Mouse (Mus musculus) urinary bladder, postnatal 10 days (tissue): ENCODE results near the gene Lyzl6.
"Not testable (repeated sequence)": the region's sequence is repeated elsewhere in the genome, so short reads cannot be mapped to it uniquely, and the experiment has no call there.

Source experiments
- DNase-seq: peaks from one replicate; pipeline ENCODE4 v3.0.0; 2022; ENCODE audit warnings: low spot score

Lyzl6 gene

GRCm38 (mm10) chr11:103638790-103639189 lies at the start of gene Lyzl6:
TSS of gene Lyzl6 (minus strand) at chr11:103638890.
- no peak for DNase-seq

GRCm38 (mm10) chr11:103686706-103687105 lies 48.0 kb upstream of the Lyzl6 start:
- no peak for DNase-seq

DNA sequence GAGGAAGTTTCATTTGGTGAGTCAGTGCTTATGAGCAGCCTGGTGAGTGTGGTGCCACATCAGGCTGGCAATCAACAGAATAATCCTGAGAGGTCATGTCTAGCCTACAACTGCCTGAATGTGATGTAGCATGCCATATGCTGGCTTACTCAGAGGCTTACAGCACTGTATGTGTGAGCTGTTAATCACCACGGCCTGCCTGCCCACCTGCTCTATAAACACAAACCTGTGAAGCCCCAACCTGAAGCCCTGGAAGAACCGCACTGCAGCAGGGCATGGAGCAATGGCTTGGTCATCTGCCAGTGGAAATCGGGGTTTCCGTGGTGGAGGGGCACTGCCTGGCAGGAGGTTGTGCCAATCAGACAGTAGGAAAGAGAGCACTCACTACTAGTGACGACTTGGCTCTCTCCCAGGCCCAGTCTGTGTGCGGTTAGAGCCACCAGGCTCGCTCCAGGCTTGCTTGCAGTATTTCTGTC lies 46.6 kb upstream of the Lyzl6 start:
- no peak for DNase-seq

GRCm38 (mm10) chr11:103683667-103684334 lies 45.1 kb upstream of the Lyzl6 start:
- no peak for DNase-seq

DNA sequence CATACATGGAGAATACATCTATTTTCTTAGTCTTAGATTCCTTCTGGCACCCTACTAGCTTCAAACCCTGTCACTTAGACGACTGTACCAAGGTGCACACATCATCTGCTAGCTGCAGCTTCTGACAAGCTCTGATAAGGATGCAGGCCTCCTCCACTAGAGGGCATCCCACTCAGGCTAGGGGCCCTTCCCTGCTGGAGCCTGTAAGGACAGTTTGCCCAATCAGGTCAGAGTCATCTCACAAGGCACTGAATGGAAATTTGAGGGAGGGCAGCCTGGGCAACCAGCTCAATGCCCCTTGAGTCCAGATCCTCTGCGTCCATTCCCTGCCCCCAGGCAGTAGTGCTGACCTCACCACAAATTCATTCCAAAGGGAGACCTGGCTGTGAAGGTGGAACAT lies 38.4 kb upstream of the Lyzl6 start:
- not testable (repeated sequence) for DNase-seq

GRCm38 (mm10) chr11:103675556-103675955 lies 36.9 kb upstream of the Lyzl6 start:
- no peak for DNase-seq

GRCm38 (mm10) chr11:103666907-103667426 lies 28.3 kb upstream of the Lyzl6 start:
- DNase-seq, result no peak

DNA sequence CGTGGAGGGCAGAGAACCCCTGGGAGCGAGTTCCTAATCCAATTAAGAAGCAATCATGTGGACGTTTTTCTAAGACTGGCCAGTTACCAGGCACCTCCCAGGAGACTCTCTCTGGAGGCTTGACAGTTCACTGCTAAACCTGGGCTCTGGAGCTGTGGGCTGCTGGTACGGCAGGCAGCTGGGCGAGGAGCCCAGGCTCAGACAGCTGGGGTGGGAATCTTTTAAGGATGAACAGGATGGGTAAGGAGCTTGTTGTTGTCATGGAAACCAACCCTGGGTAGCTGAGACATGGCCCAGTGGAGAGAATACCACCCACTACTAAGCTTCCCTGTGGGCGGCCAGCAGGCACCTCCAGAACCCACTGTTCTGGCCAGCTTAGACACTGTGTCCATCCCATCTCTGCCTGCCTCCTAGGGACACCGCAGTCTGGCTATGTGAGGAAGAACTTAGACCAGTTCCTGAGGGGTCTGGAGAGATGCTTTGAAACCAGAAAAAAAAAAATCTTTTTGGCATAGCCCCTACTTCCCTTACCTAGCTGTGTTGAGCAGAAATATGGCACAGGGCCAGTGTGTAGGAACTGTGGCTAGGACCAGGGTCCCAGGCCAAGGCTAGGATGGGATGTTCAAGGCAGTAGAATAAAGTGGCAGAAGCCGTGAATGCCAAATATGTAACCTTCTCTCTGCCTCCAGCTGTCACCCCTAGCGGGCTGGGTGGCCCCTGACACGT lies 27.7 kb upstream of the Lyzl6 start:
- no peak for DNase-seq

GRCm38 (mm10) chr11:103665695-103666094 lies 27.0 kb upstream of the Lyzl6 start:
- no peak for DNase-seq

DNA sequence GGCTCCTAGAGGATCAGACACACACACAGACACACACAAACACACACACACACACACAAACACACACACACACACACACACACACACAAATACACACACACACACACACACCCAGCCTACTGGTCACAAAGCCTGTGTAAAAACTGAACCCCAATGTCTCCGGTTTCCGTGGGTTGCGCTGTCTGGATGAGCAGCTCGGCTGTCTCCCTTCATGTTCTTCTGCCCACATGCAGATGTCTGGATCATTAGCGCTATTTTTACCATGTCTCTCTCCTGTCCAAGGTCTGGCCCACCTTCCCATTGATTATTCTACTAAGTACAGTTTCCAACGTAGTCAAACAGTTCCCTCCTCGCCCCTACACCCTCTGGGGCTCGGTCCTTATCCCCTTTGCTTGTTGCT lies 24.4 kb upstream of the Lyzl6 start:
- DNase-seq, result no peak

- no peak for DNase-seq
Measured at GRCm38 (mm10) chr11:103662546-103662945, 23.9 kb upstream of the Lyzl6 start.

- DNase-seq, result no peak
Measured at GRCm38 (mm10) chr11:103661863-103662262, 23.2 kb upstream of the Lyzl6 start.

DNA sequence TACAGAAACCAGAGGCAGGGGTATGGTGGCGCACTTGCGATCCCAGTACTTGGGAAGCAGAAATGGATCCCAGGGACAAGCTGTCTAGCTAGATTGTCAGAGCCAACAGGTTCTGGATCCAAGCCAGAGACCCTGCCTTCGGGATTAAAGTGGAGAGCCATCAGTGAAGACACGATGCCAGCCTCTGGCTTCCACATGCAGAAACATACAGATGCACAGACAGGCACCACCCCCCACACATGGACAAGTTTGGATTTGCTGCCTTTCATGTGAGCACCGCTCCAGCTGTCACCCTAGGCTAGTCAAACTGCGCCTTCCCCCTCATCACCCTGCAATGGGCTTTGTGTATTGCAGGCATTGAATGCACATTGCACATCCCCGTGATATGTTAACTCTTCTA lies 19.5 kb upstream of the Lyzl6 start:
- DNase-seq, result no peak

DNA sequence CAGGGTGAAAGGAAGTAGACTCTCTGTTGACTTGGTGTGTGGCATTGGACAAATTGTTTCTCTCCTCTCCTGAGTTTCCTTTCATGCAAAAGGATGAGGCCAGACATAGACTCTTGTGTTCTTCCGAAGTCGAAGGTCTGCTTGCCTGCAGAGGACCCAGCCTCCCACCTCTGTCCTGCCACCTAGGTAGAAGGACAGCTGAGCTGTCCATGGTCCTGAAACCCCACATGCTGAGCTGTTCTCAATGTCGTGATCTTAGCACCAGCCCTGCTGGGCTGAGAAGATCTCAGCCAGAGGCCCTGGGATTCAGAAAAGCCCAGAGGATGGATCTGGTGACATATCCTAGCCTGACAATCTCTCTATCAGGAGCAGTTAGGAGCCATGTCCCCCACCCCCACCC lies 17.8 kb upstream of the Lyzl6 start:
- DNase-seq, result no peak

DNA sequence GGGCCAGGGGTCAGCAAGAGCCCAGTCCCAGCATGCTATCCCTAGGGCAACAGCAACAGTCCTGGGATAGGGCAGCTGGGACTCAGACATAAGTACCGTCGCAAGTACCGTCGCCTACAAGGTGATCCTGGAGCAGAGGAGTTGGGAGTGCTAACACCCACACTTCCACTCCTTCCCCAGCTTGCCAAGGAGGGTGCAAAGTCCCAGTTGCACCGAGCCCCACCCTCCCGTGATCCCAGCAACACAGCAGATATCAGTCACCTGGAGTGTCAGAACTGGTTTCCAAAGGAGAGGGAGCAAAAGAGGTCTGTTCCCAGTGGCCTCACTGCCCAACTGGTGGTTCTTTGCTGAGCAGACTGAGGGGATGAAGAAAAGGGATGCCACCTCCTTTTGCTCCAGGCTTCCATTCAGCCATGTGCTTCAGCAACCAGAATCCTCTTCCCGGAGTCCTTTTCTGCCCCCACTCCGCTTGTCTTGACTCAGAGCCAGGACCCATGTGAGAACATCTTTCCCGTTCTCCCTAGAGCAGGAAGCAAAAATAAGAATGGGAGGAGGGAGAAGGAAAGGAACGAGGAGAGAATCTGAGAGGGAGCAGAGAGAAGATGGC lies 14.8 kb upstream of the Lyzl6 start:
- no peak for DNase-seq

GRCm38 (mm10) chr11:103651426-103651825 lies 12.7 kb upstream of the Lyzl6 start:
- no peak for DNase-seq

DNA sequence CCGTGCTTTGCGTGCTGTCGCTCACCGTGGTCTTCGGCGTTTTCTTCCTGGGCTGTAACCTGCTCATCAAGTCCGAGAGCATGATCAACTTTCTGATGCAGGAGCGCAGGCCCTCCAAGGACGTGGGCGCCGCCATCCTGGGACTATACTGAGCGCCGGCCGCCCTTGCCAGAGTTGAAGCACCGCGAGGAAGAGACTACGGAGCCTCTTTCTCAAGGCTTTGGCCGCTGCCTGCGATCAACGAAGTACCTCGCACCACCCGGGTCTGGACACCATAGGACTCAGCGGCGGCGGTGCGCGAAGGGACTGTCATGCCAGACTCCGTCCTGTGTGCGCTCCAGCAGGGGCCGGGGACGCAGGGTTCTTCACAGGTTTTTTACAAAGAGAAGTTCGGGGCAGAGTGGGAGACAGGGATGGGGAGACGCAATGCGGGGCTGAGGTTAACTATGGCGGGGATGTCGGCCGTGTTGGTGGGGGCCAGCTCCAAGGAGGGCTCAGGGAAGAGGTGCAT lies 11.3 kb upstream of the Lyzl6 start:
- no peak for DNase-seq

- DNase-seq, result no peak
Measured at GRCm38 (mm10) chr11:103649301-103649982, 10.8 kb upstream of the Lyzl6 start, which contains the start of gene Rprml. TSS of gene Rprml (plus strand) at chr11:103649570.

GRCm38 (mm10) chr11:103648656-103649055 lies 10.0 kb upstream of the Lyzl6 start:
- DNase-seq, result no peak

DNA sequence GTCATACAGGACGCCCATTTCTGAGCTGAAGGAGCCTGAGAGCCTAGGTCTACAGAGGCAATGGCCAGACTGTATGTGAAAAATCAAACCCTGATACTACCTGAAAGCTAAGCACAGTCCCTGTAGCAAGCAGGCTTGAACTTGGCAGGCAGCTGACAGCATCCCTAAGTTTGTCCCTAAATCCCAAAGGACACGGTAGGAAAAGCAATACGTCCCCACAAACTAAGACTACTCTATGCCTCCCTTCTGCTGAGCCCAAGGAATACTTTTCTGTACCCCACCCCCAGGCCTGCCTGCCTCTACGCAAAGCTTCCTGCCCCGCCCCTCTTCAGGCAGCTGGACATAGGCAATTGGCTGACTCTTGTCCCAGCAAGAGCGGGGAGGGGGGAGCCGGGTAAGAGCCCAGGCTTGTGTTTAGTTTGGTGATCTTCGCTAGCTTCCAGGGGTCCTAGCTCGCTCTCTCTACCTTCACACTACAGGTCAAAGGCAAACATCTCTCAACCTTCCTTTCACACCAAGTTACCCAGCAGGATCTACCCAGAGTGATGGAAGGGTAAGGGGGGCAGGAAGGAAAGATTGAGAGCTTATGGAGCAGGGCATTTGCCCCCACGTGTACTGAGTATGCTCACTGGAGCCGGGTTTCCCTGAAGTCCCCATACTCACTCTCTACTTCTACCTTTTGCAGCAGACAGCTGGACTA lies 9.4 kb upstream of the Lyzl6 start:
- no peak for DNase-seq

DNA sequence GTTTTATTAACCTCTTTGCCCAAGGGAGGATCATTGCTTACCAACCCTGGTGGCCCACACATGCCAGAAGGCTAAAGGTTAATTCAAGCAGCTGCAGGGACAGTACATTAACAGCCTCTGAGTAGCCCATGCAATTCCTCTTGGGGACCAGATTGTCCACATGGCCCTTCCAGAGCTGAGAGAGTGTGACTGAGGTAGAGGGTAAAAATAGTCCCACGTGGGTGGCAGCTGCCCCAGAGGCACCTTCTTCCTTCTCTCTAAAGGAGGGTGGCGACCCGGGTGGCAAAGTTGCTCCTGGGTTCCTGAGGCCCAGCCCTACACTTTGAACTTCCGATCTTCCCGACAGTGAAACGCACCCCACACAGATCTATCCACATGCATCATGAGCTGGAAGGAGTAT lies 7.6 kb upstream of the Lyzl6 start:
- no peak for DNase-seq
